Mouse (Mus musculus): ENCODE data around the gene Slitrk5. TPM values are rescaled to one million over a fixed set of nuclear protein-coding genes. Genes with fewer than 3 reads are reported as not detected.
"Not testable (repeated sequence)": the region's sequence is repeated elsewhere in the genome, so short reads cannot be mapped to it uniquely, and the experiment has no call there.

The Slitrk5 gene
- total and polyA plus RNA-seq, 2 experiments from 2014 or later = 27.3 to 43.6 TPM

DNA sequence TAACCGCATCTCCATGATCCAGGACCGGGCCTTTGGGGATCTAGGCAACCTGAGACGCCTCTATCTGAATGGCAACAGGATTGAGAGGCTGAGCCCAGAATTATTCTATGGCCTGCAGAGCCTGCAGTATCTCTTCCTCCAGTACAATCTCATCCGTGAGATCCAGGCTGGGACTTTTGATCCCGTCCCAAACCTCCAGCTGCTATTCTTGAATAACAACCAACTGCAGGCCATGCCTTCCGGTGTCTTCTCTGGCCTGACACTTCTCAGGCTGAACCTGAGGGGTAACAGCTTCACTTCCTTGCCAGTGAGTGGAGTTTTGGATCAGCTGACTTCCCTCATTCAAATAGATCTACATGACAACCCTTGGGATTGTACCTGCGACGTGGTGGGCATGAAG, 5.4 kb downstream of the Slitrk5 start:
- Histone ChIP-seq H3K9ac (no peak overlapping the region), H3K27ac (ENCODE audit: low read depth, low read length) (no peak overlapping the region), H3K9me3 (ENCODE audit: low read length) (no peaks in the 10 kb centered on the region), H3K36me3 (ENCODE audit: insufficient read depth) (no peaks in the 10 kb centered on the region), H3K4me3 (ENCODE audit: low read depth, low read length) (no peak overlapping the region), H3K4me1 (ENCODE audit: insufficient read depth) (0 out of 2 replicates have a peak, but pooled peaks cover 4% of the 10 kb centered on the region), H3K27me3 (ENCODE audit: insufficient read depth, low read length) (no peaks in the 10 kb centered on the region), H3K4me2 (ENCODE audit: low read depth) (no peak overlapping the region)
- no peak for TF ChIP-seq CTCF (IDR thresholded peaks at IDR 0.05; ENCODE audit: low read depth)
- no peak for ATAC-seq
- DNase-seq = no peak
- 83% methylated on average over 8 of the region's 8 CpGs for WGBS

DNA sequence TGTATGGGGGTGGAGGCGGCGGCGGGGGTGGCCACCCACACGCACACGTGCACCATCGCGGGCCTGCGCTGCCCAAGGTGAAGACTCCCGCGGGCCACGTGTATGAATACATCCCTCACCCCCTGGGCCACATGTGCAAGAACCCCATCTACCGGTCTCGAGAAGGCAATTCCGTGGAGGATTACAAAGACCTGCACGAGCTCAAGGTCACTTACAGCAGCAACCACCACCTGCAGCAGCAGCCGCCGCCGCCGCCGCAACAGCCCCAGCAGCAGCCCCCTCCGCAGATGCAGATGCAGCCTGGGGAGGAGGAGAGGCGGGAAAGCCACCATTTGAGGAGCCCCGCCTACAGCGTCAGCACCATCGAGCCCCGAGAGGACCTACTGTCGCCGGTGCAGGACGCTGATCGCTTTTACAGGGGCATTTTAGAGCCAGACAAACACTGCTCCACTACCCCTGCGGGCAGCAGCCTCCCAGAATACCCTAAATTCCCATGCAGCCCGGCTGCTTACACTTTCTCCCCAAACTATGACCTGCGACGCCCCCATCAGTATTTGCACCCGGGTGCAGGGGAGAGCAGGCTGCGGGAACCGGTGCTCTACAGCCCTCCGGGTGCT, 6.3 kb downstream of the Slitrk5 start:
- 0 out of 2 replicates have a peak, but pooled peaks cover 4% of the 10 kb centered on the region for H3K4me1 ChIP-seq (ENCODE audit: insufficient read depth)
- H3K9ac ChIP-seq = peak overlapping the region; percentile 45
- no peaks in the 10 kb centered on the region for H3K27me3 ChIP-seq (ENCODE audit: insufficient read depth, low read length)
- TF ChIP-seq CTCF (IDR thresholded peaks at IDR 0.05; ENCODE audit: low read depth) = peak; percentile 4; the same call in 1 of the 2 replicates
- H3K4me2 ChIP-seq (ENCODE audit: low read depth) = peak overlapping the region; percentile 77
- peak; percentile 60 for DNase-seq
- peak; percentile 53 for ATAC-seq
- H3K36me3 ChIP-seq (ENCODE audit: insufficient read depth) = no peaks in the 10 kb centered on the region
- no peaks in the 10 kb centered on the region for H3K9me3 ChIP-seq (ENCODE audit: low read length)
- H3K4me3 ChIP-seq (ENCODE audit: low read depth, low read length) = peak overlapping the region; percentile 40
- 2% methylated on average over 38 of the region's 38 CpGs for WGBS
- H3K27ac ChIP-seq (ENCODE audit: low read depth, low read length) = 0 out of 2 replicates have a peak overlapping the region, but pooled peaks have one; percentile 10

DNA sequence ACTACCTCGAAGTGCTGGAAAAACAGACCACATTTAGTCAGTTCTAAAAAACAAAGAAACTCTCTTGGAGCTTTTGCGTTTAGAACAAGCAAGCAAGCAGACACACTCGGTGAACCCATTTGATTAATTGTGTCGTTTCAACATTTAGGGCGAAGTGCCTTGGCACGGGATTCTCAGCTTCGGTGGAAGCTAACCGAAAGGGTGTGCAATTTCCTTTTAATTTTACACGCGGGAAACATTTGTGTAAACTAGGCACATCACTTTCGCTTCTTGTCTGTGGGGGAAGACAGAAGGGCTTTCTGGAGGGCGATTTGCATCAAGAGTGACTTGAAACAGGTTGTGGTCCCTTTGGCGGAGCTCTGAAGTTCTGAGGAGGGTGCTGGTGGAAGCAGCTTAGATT, 6.9 kb downstream of the Slitrk5 start:
- Histone ChIP-seq H3K36me3 (ENCODE audit: insufficient read depth) (no peaks in the 10 kb centered on the region), H3K4me3 (ENCODE audit: low read depth, low read length) (peak overlapping the region; percentile 40), H3K4me1 (ENCODE audit: insufficient read depth) (0 out of 2 replicates have a peak, but pooled peaks cover 4% of the 10 kb centered on the region), H3K9me3 (ENCODE audit: low read length) (no peaks in the 10 kb centered on the region), H3K27me3 (ENCODE audit: insufficient read depth, low read length) (no peaks in the 10 kb centered on the region), H3K27ac (ENCODE audit: low read depth, low read length) (no peak overlapping the region), H3K4me2 (ENCODE audit: low read depth) (peak overlapping the region; percentile 77), H3K9ac (peak overlapping the region; percentile 45)
- 8% methylated on average over 13 of the region's 13 CpGs for WGBS
- ATAC-seq (no peak), DNase-seq (no peak)
- TF ChIP-seq CTCF (IDR thresholded peaks at IDR 0.05; ENCODE audit: low read depth) = no peak

DNA sequence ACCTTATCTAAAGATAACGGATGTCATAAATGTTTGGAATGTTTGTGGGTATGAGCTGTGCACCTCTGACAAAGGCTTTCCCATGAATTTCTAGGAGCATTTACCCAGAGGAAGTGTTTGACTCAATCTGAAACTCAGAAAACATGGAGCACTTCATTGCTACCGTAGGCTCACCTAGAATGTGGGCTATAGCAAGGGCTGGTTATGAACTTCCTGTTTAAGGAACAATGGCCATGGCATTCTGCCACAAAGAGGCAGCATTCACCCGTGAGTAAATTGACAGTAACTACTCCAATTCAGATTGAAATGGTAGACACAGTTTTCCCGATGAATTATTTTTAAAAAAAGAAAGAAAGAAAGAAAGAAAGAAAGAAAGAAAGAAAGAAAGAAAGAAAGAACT, 8.6 kb downstream of the Slitrk5 start:
- no peaks in the 10 kb centered on the region for H3K36me3 ChIP-seq (ENCODE audit: insufficient read depth)
- H3K9me3 ChIP-seq (ENCODE audit: low read length) = no peaks in the 10 kb centered on the region
- H3K27me3 ChIP-seq (ENCODE audit: insufficient read depth, low read length) = no peaks in the 10 kb centered on the region
- no peak overlapping the region for H3K4me2 ChIP-seq (ENCODE audit: low read depth)
- H3K4me1 ChIP-seq (ENCODE audit: insufficient read depth) = no peaks in the 10 kb centered on the region
- no peak overlapping the region for H3K4me3 ChIP-seq (ENCODE audit: low read depth, low read length)
- peak; percentile 38 for DNase-seq
- no peak overlapping the region for H3K9ac ChIP-seq
- WGBS = 41% methylated on average over 4 of the region's 4 CpGs
- ATAC-seq = no peak
- H3K27ac ChIP-seq (ENCODE audit: low read depth, low read length) = no peak overlapping the region
- TF ChIP-seq CTCF (IDR thresholded peaks at IDR 0.05; ENCODE audit: low read depth) = no peak

DNA sequence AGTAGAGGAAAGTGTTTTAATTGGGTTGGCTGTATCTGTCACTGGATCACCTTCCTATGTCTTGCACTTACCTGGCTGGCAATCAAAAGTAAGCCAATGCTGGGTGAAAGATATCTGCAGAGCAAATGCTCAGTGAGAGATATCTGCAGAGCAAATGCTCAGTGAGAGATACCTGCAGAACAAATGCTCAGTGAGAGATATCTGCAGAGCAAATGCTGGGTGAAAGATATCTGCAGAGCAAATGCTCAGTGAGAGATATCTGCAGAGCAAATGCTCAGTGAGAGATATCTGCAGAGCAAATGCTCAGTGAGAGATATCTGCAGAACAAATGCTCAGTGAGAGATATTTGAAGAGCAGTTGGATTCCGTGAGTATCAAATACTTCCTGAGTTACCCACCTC, 15.2 kb downstream of the Slitrk5 start:
- H3K36me3 ChIP-seq (ENCODE audit: insufficient read depth); ATAC-seq; H3K27me3 ChIP-seq (ENCODE audit: insufficient read depth, low read length); H3K9me3 ChIP-seq (ENCODE audit: low read length); H3K4me1 ChIP-seq (ENCODE audit: insufficient read depth); DNase-seq; H3K4me3 ChIP-seq (ENCODE audit: low read depth, low read length); H3K27ac ChIP-seq (ENCODE audit: low read depth, low read length); H3K9ac ChIP-seq; H3K4me2 ChIP-seq (ENCODE audit: low read depth): not testable (repeated sequence)
- 79% methylated on average over 1 of the region's 1 CpGs for WGBS

DNA sequence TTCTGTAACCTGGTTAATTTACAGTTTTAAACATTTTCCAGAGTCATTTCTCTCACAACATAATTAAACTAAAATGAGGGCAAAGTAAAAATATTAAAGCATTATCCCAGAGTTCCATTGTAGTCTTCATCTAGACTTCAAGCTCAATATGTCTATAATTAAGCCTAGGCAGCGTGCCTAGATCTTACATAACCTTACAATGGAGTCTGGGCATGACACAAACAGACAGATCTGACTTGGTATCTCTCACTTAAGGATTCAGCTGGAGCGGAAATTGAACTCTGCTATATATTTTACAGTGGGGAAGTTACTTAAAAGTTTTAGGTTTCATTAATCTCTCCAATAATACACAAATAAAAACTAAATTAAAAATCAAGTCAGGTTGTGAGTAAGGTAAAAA, 54.9 kb downstream of the Slitrk5 start:
- no peak for TF ChIP-seq CTCF (IDR thresholded peaks at IDR 0.05; ENCODE audit: low read depth)
- Histone ChIP-seq H3K27ac (ENCODE audit: low read depth, low read length) (no peak overlapping the region), H3K27me3 (ENCODE audit: insufficient read depth, low read length) (no peaks in the 10 kb centered on the region), H3K4me3 (ENCODE audit: low read depth, low read length) (no peak overlapping the region), H3K4me1 (ENCODE audit: insufficient read depth) (no peaks in the 10 kb centered on the region), H3K9ac (no peak overlapping the region), H3K36me3 (ENCODE audit: insufficient read depth) (no peaks in the 10 kb centered on the region), H3K4me2 (ENCODE audit: low read depth) (no peak overlapping the region), H3K9me3 (ENCODE audit: low read length) (no peaks in the 10 kb centered on the region)
- DNase-seq (no peak), ATAC-seq (no peak)
- WGBS = 65% methylated on average over 2 of the region's 2 CpGs
